Mouse (Mus musculus): ENCODE data around the gene Sox30. TPM values are rescaled to one million over a fixed set of nuclear protein-coding genes. Genes with fewer than 3 reads are reported as not detected.

Sox30 gene
- polyA plus RNA-seq, 1 experiment from 2014 or later, result 0.23 TPM

GRCm38 (mm10) chr11:46061776-46062445, 81.8 kb downstream of the Sox30 start:
- peaks cover 2% of the 10 kb centered on the region; the same call in 1 of the 2 replicates for H3K36me3 ChIP-seq (ENCODE audit: control insufficient read depth, insufficient read depth, low read length)
- H3K4me2 ChIP-seq (ENCODE audit: low read depth, severe bottlenecking), result no peak overlapping the region
- H3K9ac ChIP-seq (ENCODE audit: low read length), result no peak overlapping the region
- WGBS, result 52% methylated on average over 6 of the region's 6 CpGs
- DNase-seq (ENCODE audit: low spot score), result no peak
- no peaks in the 10 kb centered on the region for H3K9me3 ChIP-seq (ENCODE audit: control insufficient read depth, low read length)
- H3K27ac ChIP-seq (replicated peaks; ENCODE audit: low read depth, low read length), result no peak overlapping the region
- H3K4me3 ChIP-seq (ENCODE audit: low read depth, low read length), result no peak overlapping the region
- H3K4me1 ChIP-seq (ENCODE audit: control insufficient read depth, insufficient read depth, low read length), result peaks cover 7% of the 10 kb centered on the region
- ATAC-seq (ENCODE audit: insufficient number of reproducible peaks, low FRiP score, low TSS enrichment, low read depth), result no peak
- H3K27me3 ChIP-seq (ENCODE audit: control insufficient read depth, insufficient read depth, low read length), result no peaks in the 10 kb centered on the region

- Histone ChIP-seq H3K4me3 (ENCODE audit: low read depth, low read length) (no peak overlapping the region), H3K9ac (ENCODE audit: low read length) (no peak overlapping the region), H3K36me3 (ENCODE audit: control insufficient read depth, insufficient read depth, low read length) (peaks cover 2% of the 10 kb centered on the region; the same call in 1 of the 2 replicates), H3K27me3 (ENCODE audit: control insufficient read depth, insufficient read depth, low read length) (no peaks in the 10 kb centered on the region), H3K9me3 (ENCODE audit: control insufficient read depth, low read length) (no peaks in the 10 kb centered on the region), H3K27ac (replicated peaks; ENCODE audit: low read depth, low read length) (no peak overlapping the region), H3K4me2 (ENCODE audit: low read depth, severe bottlenecking) (no peak overlapping the region), H3K4me1 (ENCODE audit: control insufficient read depth, insufficient read depth, low read length) (peaks cover 7% of the 10 kb centered on the region)
- ATAC-seq (ENCODE audit: insufficient number of reproducible peaks, low FRiP score, low TSS enrichment, low read depth), result no peak
- no peak for DNase-seq (ENCODE audit: low spot score)
- 77% methylated on average over 4 of the region's 4 CpGs for WGBS
Observed at GRCm38 (mm10) chr11:46062569-46062968, 82.5 kb downstream of the Sox30 start.

GRCm38 (mm10) chr11:46062993-46063731, 83.1 kb downstream of the Sox30 start:
- Histone ChIP-seq H3K27ac (replicated peaks; ENCODE audit: low read depth, low read length) (no peak overlapping the region), H3K36me3 (ENCODE audit: control insufficient read depth, insufficient read depth, low read length) (peaks cover 2% of the 10 kb centered on the region; the same call in 1 of the 2 replicates), H3K4me3 (ENCODE audit: low read depth, low read length) (no peak overlapping the region), H3K4me2 (ENCODE audit: low read depth, severe bottlenecking) (no peak overlapping the region), H3K27me3 (ENCODE audit: control insufficient read depth, insufficient read depth, low read length) (no peaks in the 10 kb centered on the region), H3K4me1 (ENCODE audit: control insufficient read depth, insufficient read depth, low read length) (peaks cover 7% of the 10 kb centered on the region), H3K9ac (ENCODE audit: low read length) (no peak overlapping the region), H3K9me3 (ENCODE audit: control insufficient read depth, low read length) (no peaks in the 10 kb centered on the region)
- WGBS, result 69% methylated on average over 9 of the region's 9 CpGs
- ATAC-seq (ENCODE audit: insufficient number of reproducible peaks, low FRiP score, low TSS enrichment, low read depth), result no peak
- DNase-seq (ENCODE audit: low spot score), result no peak

- DNase-seq (ENCODE audit: low spot score) (no peak), ATAC-seq (ENCODE audit: insufficient number of reproducible peaks, low FRiP score, low TSS enrichment, low read depth) (no peak)
- no peaks in the 10 kb centered on the region for H3K9me3 ChIP-seq (ENCODE audit: control insufficient read depth, low read length)
- no peak overlapping the region for H3K9ac ChIP-seq (ENCODE audit: low read length)
- WGBS, result 76% methylated on average over 8 of the region's 8 CpGs
- H3K27me3 ChIP-seq (ENCODE audit: control insufficient read depth, insufficient read depth, low read length), result no peaks in the 10 kb centered on the region
- peaks cover 2% of the 10 kb centered on the region; the same call in 1 of the 2 replicates for H3K36me3 ChIP-seq (ENCODE audit: control insufficient read depth, insufficient read depth, low read length)
- H3K4me1 ChIP-seq (ENCODE audit: control insufficient read depth, insufficient read depth, low read length), result peaks cover 17% of the 10 kb centered on the region
- no peak overlapping the region for H3K4me3 ChIP-seq (ENCODE audit: low read depth, low read length)
- H3K4me2 ChIP-seq (ENCODE audit: low read depth, severe bottlenecking), result no peak overlapping the region
- H3K27ac ChIP-seq (replicated peaks; ENCODE audit: low read depth, low read length), result peak overlapping the region; percentile 12; the same call in 1 of the 2 replicates
Observed at GRCm38 (mm10) chr11:46064767-46065166, 84.7 kb downstream of the Sox30 start.

GRCm38 (mm10) chr11:46065201-46066011, 85.3 kb downstream of the Sox30 start:
- WGBS, result 64% methylated on average over 21 of the region's 21 CpGs
- H3K4me2 ChIP-seq (ENCODE audit: low read depth, severe bottlenecking), result no peak overlapping the region
- no peak for DNase-seq (ENCODE audit: low spot score)
- H3K4me1 ChIP-seq (ENCODE audit: control insufficient read depth, insufficient read depth, low read length), result peaks cover 20% of the 10 kb centered on the region
- H3K9ac ChIP-seq (ENCODE audit: low read length), result no peak overlapping the region
- no peaks in the 10 kb centered on the region for H3K27me3 ChIP-seq (ENCODE audit: control insufficient read depth, insufficient read depth, low read length)
- H3K4me3 ChIP-seq (ENCODE audit: low read depth, low read length), result no peak overlapping the region
- peak overlapping the region; percentile 12; the same call in 1 of the 2 replicates for H3K27ac ChIP-seq (replicated peaks; ENCODE audit: low read depth, low read length)
- 0 out of 2 replicates have a peak, but pooled peaks have one; percentile 53 for ATAC-seq (ENCODE audit: insufficient number of reproducible peaks, low FRiP score, low TSS enrichment, low read depth)
- no peaks in the 10 kb centered on the region for H3K9me3 ChIP-seq (ENCODE audit: control insufficient read depth, low read length)
- H3K36me3 ChIP-seq (ENCODE audit: control insufficient read depth, insufficient read depth, low read length), result peaks cover 2% of the 10 kb centered on the region; the same call in 1 of the 2 replicates

Other genes starting within 250 kb of the Sox30 start
- 77.6 and 81.0 TPM in 2 replicates for gene Clint1, start 128.3 kb upstream of the Sox30 start, polyA plus RNA-seq (2014; fragmentation: Nextera tagmentation; extraction: Ambion mirVana)
- 8.0 and 9.6 TPM in 2 replicates for gene Lsm11, start 35.4 kb upstream of the Sox30 start, polyA plus RNA-seq (2014; fragmentation: Nextera tagmentation; extraction: Ambion mirVana)
- 12.1 and 14.3 TPM in 2 replicates for gene Thg1l, start 24.8 kb upstream of the Sox30 start, polyA plus RNA-seq (2014; fragmentation: Nextera tagmentation; extraction: Ambion mirVana)
- gene Gm12166, start 72.0 kb downstream of the Sox30 start, polyA plus RNA-seq (2014; fragmentation: Nextera tagmentation; extraction: Ambion mirVana), result 3.4 and 4.8 TPM in 2 replicates
- 11.0 and 12.1 TPM in 2 replicates for gene Adam19, start 75.7 kb downstream of the Sox30 start, polyA plus RNA-seq (2014; fragmentation: Nextera tagmentation; extraction: Ambion mirVana)
- 0.54 and 0.71 TPM in 2 replicates for gene Nipal4, start 186.2 kb downstream of the Sox30 start, polyA plus RNA-seq (2014; fragmentation: Nextera tagmentation; extraction: Ambion mirVana)

Measured in limb, embryonic 11.5 days (tissue).